Mouse (Mus musculus) layer of hippocampus, adult 11-12 months (tissue): Measurements from ENCODE around the gene Tnfrsf18.
A peak's percentile ranks its signal among the peaks of the same experiment; 100 is the strongest.

Source experiments
- DNase-seq: peaks from one replicate; pipeline ENCODE4 v3.0.0; 2022; ENCODE audit warnings: low spot score

Gene Tnfrsf18

GRCm38 (mm10) chr4:156026013-156026412 is at the start of gene Tnfrsf18:
Gene Tnfrsf18, plus strand, starts transcription at chr4:156026164.
- peak; percentile 37 for DNase-seq

DNA sequence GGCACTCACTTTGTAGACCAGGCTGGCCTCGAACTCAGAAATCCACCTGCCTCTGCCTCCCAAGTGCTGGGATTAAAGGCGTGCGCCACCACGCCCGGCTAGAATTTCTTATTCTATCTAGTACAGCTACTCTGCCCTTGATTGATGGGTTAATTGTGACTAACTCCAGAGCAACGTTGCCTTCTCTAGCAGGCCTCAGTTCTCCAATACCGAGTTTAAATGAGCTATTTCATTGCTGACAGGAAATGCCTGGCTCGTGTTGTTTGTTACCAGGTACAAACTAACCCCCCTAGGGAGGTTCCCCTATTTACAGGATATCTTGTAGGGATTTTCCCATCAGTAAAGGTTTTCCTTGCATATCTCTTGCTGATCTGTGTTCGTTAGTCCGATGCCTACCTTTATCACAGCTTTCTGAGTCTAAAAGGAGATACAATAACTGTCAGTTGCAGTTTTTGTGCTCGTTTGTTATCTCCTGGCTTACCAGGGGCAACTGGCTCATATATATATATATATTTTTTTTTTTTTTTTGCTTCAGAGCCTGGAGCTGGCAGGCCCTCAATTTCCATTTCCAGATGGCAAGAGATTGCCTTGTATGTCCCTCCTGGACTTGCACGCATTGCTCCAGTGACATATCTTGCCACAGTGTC is 44.4 kb upstream of the Tnfrsf18 start:
- DNase-seq: no peak

DNA sequence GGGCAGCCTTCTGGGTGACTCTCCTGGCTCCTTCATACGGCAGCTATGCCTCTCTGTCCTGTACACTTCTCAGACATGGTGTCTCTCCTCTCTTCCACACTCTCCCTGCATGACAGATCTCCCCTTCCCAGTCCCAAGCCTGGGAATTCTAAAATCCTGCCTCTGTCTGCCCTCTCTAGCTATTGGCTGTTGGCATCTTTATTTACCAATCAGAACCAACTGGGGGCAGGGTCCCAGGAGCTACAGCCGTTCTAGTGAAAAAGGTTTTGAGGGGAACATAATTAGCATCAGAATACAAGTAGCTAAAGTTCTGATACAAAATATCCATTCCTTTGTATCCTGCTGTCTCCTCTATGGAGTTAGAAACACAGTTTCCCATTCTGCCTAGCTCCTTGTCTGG is 42.2 kb upstream of the Tnfrsf18 start:
- no peak for DNase-seq

DNA sequence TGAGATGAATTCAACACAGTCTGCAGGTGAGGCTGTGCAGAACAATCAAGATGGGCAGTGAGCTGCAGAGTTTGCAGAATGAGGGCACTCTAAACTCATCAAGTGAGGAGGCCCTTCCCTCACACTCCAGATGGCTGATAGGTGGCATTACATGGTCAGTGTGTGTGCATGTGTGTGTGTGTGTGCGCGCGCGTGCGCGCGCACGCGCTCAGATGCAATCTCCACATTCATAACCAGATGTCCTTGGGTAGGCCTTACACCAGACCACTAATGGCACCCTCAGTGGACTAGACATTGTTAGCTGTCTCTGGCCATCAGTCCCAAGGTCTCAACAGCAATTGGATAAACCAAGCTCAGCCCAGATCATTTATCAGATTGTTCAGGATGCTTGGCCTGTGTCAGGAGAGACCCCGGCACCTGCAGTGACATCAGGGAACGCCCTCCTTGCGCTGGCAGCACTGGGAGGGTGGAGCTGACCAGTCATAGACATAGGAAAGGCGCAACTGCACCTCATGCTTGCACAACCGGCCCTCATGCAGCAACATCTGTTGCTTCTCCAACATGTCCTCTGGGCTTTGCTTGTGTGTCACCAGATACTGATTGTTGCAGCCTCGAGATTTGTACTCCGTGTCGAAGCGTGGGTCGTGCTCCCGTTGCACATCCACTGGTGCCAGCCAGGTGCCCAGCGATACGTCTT is 34.6 kb upstream of the Tnfrsf18 start:
- DNase-seq: no peak

- DNase-seq: no peak
These were observed 34.1 kb upstream of the Tnfrsf18 start for GRCm38 (mm10) chr4:155991908-155992230.

DNA sequence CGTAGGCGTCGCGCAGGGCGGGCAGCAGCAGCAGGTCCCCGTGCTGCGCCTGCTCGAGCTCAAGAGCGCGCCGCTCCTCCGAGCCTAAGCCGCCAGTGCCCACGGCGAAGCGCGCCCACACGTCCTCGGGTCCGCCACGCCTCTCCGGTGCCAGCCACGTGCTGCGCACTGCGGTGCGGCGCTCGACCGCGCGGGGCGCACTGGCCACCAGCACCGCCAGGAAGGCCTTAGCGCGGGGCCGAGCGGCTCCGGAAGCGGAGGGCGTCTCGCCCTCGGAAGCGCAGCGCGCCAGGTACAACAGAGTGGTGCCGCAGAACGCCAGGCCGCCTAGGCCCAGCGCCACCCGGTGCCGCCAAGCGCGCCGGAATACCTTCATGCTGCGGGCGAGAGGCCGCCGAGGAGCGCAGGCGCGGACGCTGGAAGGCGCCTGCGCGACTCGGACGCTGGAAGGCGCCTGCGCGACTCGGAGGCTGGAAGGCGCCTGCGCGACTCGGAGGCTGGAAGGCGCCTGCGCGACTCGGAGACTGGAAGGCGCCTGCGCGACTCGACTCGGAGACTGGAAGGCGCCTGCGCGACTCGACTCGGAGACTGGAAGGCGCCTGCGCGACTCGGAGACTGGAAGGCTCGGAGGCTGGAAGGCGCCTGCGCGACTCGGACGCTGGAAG is 33.6 kb upstream of the Tnfrsf18 start, which contains the start of the genes B3galt6 and Sdf4:
Gene B3galt6 (minus strand): TSS at position 409 of the 665 bp plus-strand sequence.
Gene Sdf4 (plus strand): TSS at position 632 of the 665 bp plus-strand sequence.
- peak; percentile 89 for DNase-seq

- peak; percentile 98 for DNase-seq
These were observed 32.9 kb upstream of the Tnfrsf18 start for GRCm38 (mm10) chr4:155992906-155993547.

- no peak for DNase-seq
These were observed 32.4 kb upstream of the Tnfrsf18 start for GRCm38 (mm10) chr4:155993606-155994005.

DNA sequence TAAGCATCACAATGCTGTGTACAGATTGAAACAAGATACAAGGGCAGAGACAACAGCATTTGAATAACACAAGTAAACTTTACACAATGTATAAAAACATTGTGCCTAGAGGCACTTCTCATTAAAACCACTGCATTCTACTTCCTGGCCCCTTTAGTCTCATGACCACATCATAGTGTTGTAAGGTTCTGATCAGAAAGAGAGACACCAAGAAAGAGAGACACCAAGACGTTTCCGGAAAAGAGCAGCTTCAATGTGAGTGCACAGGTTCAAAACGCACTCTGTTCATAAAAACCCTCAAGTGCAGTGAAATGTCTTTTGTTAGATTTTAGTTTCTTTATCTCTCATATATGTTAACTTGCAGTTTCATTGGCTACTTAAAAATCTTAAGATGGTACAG is 21.9 kb upstream of the Tnfrsf18 start:
- DNase-seq: no peak

DNA sequence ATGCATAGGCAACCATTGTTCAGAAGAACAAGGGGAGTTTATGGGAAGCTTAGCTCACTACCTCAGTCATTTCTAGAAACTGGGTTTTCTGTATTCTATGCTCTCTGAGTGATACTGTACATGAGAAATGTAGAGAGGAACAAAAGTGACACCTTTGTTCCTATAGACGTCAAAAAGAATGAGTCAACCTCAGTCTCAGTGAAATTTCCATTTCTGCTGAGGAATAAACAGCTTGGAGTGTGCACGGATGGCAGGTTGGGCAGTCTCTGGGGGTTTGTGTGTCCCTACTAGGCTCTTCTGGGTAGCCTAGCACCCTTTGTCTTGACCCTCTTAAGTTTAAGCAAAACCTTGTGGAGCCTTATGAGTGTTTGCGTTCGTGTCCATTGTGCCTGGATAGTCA is 17.6 kb upstream of the Tnfrsf18 start:
- no peak for DNase-seq

DNA sequence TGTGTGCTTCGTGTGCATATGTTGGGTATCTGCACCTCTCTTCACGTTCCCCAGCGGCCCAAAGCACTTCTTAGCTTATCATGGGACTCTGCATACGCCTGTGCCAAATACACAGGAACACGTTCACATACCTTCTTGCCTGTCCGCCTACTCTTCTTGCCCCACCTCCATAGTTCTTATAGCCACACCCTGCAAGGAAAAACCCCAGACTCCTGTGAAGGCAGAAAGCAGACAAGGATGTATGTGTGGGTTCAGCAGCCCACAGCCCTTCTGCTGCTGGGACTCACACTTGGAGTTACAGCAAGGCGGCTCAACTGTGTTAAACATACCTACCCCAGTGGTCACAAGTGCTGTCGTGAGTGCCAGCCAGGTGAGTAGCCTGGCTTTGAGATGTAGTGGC is 12.3 kb upstream of the Tnfrsf18 start, which contains the start of gene Tnfrsf4:
Gene Tnfrsf4 (plus strand): TSS at position 207 of the 400 bp plus-strand sequence.
- DNase-seq: no peak

- no peak for DNase-seq
These were observed 11.5 kb upstream of the Tnfrsf18 start for GRCm38 (mm10) chr4:156014436-156014835.

DNA sequence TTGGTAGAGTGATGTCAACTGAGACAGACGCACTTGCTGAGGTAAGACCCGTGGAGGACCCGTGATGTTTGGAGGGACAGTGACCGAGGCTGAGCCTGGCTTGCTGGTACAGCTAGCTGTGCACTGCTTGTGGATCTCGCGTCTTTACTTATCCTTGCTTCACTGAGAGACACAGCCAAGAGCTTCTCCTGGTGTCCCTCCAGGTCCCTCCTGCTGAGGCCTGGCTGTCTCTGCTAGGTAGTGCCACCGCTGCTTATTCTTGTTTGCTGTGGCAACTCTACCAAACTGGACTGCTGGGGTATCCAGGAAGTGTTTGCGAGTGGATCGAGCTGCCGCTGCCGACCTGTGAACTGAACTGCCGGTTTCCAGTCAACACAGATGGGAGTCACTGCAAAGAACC is 6.2 kb upstream of the Tnfrsf18 start:
- DNase-seq: no peak

- no peak for DNase-seq
These were observed 4.6 kb upstream of the Tnfrsf18 start for GRCm38 (mm10) chr4:156021381-156021780.

DNA sequence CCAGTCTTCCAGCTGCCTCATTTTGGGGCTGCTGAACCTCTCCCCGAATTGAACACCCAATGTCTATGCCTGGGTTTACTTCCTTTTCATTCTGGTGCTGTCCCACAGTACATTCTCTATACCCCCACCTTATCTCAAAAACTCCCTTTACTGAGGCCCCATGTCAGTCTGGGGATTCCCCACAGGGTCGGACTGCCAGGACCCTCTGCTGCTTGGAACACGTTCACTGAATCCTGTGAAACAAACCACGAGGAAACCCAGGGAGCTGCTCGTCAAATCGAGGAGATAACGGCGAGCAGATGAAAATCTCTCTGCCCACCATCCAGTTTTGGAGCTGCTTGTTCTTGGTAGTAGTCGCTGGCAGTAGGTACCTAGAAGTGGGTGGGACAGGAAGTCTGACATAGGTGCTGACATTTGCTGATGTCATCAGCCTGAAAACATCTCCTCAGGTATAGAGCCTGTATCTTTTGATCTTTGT is 4.0 kb upstream of the Tnfrsf18 start:
- no peak for DNase-seq

GRCm38 (mm10) chr4:156023520-156023919 is 2.4 kb upstream of the Tnfrsf18 start:
- no peak for DNase-seq

- no peak for DNase-seq
These were observed 1.8 kb upstream of the Tnfrsf18 start for GRCm38 (mm10) chr4:156024184-156024583.

GRCm38 (mm10) chr4:156028580-156028979 is 2.6 kb downstream of the Tnfrsf18 start:
- no peak for DNase-seq

GRCm38 (mm10) chr4:156030651-156031118 is 4.7 kb downstream of the Tnfrsf18 start:
- DNase-seq: no peak

DNA sequence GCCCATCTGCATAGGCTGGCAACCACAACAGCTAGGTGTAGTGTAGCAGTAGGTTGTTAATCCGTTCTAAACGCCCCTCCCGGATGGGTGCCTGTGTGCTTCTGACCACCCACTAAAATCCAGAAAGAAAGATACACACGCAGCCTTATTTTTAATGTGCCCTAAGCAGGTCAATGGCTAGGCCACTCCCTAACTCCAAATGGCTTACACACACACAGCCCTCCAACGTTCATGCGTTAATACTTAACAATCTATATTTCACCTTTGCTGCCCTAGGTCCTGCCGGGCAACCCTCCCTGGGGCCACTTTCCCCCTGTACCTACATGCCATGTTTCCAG is 5.3 kb downstream of the Tnfrsf18 start:
- no peak for DNase-seq

- DNase-seq: peak; percentile 76
These were observed 5.8 kb downstream of the Tnfrsf18 start for GRCm38 (mm10) chr4:156031593-156032391.

GRCm38 (mm10) chr4:156032856-156033255 is 6.9 kb downstream of the Tnfrsf18 start:
- no peak for DNase-seq
